ENCODE assay signal across 17 mouse cellular contexts in the genomic region with DNA sequence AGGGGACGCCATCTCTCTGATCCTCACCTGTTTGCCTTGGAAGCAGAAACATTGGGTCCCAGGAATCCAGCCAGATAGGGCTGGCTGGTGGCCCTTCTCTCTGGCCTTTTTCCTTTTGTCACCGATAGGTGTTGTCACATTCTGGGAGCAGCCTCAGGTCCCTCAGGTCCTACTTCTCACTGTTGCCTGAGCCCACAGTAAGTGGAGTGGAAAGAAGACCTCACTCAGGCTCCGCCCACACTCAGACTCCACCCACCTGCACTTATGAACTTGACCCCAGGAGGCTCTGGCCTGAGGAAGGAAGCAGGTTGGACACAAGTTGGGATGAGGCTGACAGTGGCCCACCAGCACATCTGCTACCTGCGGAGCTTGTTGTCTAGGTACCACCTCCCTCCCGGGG. TPM values are rescaled to one million over a fixed set of nuclear protein-coding genes. Genes with fewer than 3 reads are reported as not detected.
A peak's percentile ranks its signal among the peaks of the same experiment; 100 is the strongest.
DNase-seq lines count a peak whose midpoint lies in the region; ATAC-seq and TF ChIP-seq lines count a peak whose summit lies in the region.
"Had no signal": no experiment of that assay in that cellular context is flagged by ENCODE, and none has a peak within 500 bp of the region (broad histone marks: within the 10 kb centered on the region; RNA-seq: fewer than 3 reads in every experiment).

No protein-coding gene starts in this region.

- no peak for ATAC-seq in limb, embryonic 15.5 days (ENCODE audit: insufficient number of reproducible peaks, low FRiP score, low TSS enrichment, low read depth)
- peak; percentile 59 for ATAC-seq in heart, embryonic 16.5 days (replicated peaks; ENCODE audit: extremely low read depth, insufficient read depth, low FRiP score)
- ATAC-seq in stomach, embryonic 16.5 days (ENCODE audit: insufficient read depth, low FRiP score) = no peak
- ATAC-seq: activated CD4-positive, CD25-positive, alpha-beta regulatory T cell, adult 4 months; CD4-positive, CD25-positive, alpha-beta regulatory T cell, adult 4 months; intestine, embryonic 16.5 days had no signal

- TF ChIP-seq POLR2A in heart, adult 2 months (IDR thresholded peaks at IDR 0.05; ENCODE audit: insufficient read depth, low read depth, low read length) = no peak

- no peak for TF ChIP-seq CTCF in heart, adult 2 months (IDR thresholded peaks at IDR 0.05)

- WGBS in limb, embryonic 15.5 days = 77% methylated on average over 5 of the region's 5 CpGs
- 85% methylated on average over 5 of the region's 5 CpGs for WGBS in limb, embryonic 10.5 days
- 47% methylated on average over 5 of the region's 5 CpGs for WGBS in heart, adult 2 months
- WGBS in heart, embryonic 16.5 days = 61% methylated on average over 5 of the region's 5 CpGs
- WGBS in stomach, embryonic 16.5 days = 73% methylated on average over 5 of the region's 5 CpGs

- no peak overlapping the region for H3K9ac ChIP-seq in limb, embryonic 15.5 days
- no peak overlapping the region for H3K9ac ChIP-seq in heart, adult 2 months (ENCODE audit: low read depth, low read length)
- no peak overlapping the region for H3K9ac ChIP-seq in heart, embryonic 16.5 days (ENCODE audit: low read length)
- no peak overlapping the region for H3K9ac ChIP-seq in stomach, embryonic 16.5 days (ENCODE audit: low read length)
- H3K9ac ChIP-seq: embryonic facial prominence, embryonic 15.5 days; hindbrain, embryonic 13.5 days; midbrain, embryonic 12.5 days had no signal

- no peak overlapping the region for H3K4me2 ChIP-seq in limb, embryonic 15.5 days
- H3K4me2 ChIP-seq in heart, embryonic 16.5 days (ENCODE audit: low read depth, low read length) = no peak overlapping the region
- H3K4me2 ChIP-seq in stomach, embryonic 16.5 days (ENCODE audit: low read depth, low read length) = no peak overlapping the region
- H3K4me2 ChIP-seq: embryonic facial prominence, embryonic 15.5 days; hindbrain, embryonic 13.5 days; midbrain, embryonic 12.5 days had no signal

- H3K27me3 ChIP-seq in limb, embryonic 15.5 days = no peaks in the 10 kb centered on the region
- no peaks in the 10 kb centered on the region for H3K27me3 ChIP-seq in limb, embryonic 10.5 days (ENCODE audit: low read depth, poor library complexity, severe bottlenecking)
- H3K27me3 ChIP-seq in heart, adult 2 months (ENCODE audit: control insufficient read depth, insufficient read depth, low read length) = no peaks in the 10 kb centered on the region
- no peaks in the 10 kb centered on the region for H3K27me3 ChIP-seq in heart, embryonic 16.5 days (ENCODE audit: control insufficient read depth, insufficient read depth, low read length)
- no peaks in the 10 kb centered on the region for H3K27me3 ChIP-seq in stomach, embryonic 16.5 days (ENCODE audit: control insufficient read depth, insufficient read depth, low read length)
- H3K27me3 ChIP-seq: embryonic facial prominence, embryonic 15.5 days; hindbrain, embryonic 13.5 days; midbrain, embryonic 12.5 days had no signal

- H3K79me2 ChIP-seq in heart, adult 2 months (replicated peaks; ENCODE audit: control insufficient read depth, insufficient read depth, low read length) = no peaks in the 10 kb centered on the region

- intact Hi-C loops in heart, adult 2 months (cut with DNase I) = no loop called here

- H3K9me3 ChIP-seq in limb, embryonic 15.5 days = no peaks in the 10 kb centered on the region
- no peaks in the 10 kb centered on the region for H3K9me3 ChIP-seq in limb, embryonic 10.5 days (replicated peaks)
- peaks cover 6% of the 10 kb centered on the region for H3K9me3 ChIP-seq in heart, embryonic 16.5 days (replicated peaks; ENCODE audit: control insufficient read depth, low read length)
- no peaks in the 10 kb centered on the region for H3K9me3 ChIP-seq in stomach, embryonic 16.5 days (replicated peaks; ENCODE audit: control insufficient read depth, low read length)
- H3K9me3 ChIP-seq: embryonic facial prominence, embryonic 15.5 days had no signal

- no peaks in the 10 kb centered on the region for H3K36me3 ChIP-seq in limb, embryonic 15.5 days
- no peaks in the 10 kb centered on the region for H3K36me3 ChIP-seq in limb, embryonic 10.5 days
- no peaks in the 10 kb centered on the region for H3K36me3 ChIP-seq in heart, adult 2 months (ENCODE audit: control insufficient read depth, insufficient read depth, low read length)
- no peaks in the 10 kb centered on the region for H3K36me3 ChIP-seq in heart, embryonic 16.5 days (ENCODE audit: control insufficient read depth, insufficient read depth)
- H3K36me3 ChIP-seq in stomach, embryonic 16.5 days (ENCODE audit: control insufficient read depth, insufficient read depth, low read length) = no peaks in the 10 kb centered on the region
- H3K36me3 ChIP-seq: embryonic facial prominence, embryonic 15.5 days; hindbrain, embryonic 13.5 days; midbrain, embryonic 12.5 days had no signal

- peak overlapping the region; percentile 68 for H3K27ac ChIP-seq in limb, embryonic 15.5 days
- no peak overlapping the region for H3K27ac ChIP-seq in limb, embryonic 10.5 days
- peak overlapping the region; percentile 20; the same call in 1 of the 2 replicates for H3K27ac ChIP-seq in heart, adult 2 months
- H3K27ac ChIP-seq in heart, embryonic 16.5 days (ENCODE audit: low read length) = peak overlapping the region; percentile 35; the same call in 1 of the 2 replicates
- H3K27ac ChIP-seq in stomach, embryonic 16.5 days (ENCODE audit: low read length) = peak overlapping the region; percentile 61; the same call in 1 of the 2 replicates
- H3K27ac ChIP-seq: embryonic facial prominence, embryonic 15.5 days; hindbrain, embryonic 13.5 days; midbrain, embryonic 12.5 days had no signal

- H3K4me1 ChIP-seq in limb, embryonic 15.5 days = peaks cover 5% of the 10 kb centered on the region; the same call in 1 of the 2 replicates
- H3K4me1 ChIP-seq in limb, embryonic 10.5 days = peaks cover 4% of the 10 kb centered on the region; the same call in 1 of the 2 replicates
- peaks cover 4% of the 10 kb centered on the region; the same call in 1 of the 2 replicates for H3K4me1 ChIP-seq in heart, adult 2 months (ENCODE audit: control insufficient read depth, insufficient read depth, low read length)
- H3K4me1 ChIP-seq in heart, embryonic 16.5 days (ENCODE audit: control insufficient read depth, insufficient read depth, low read length) = 0 out of 2 replicates have a peak, but pooled peaks cover 4% of the 10 kb centered on the region
- no peaks in the 10 kb centered on the region for H3K4me1 ChIP-seq in stomach, embryonic 16.5 days (ENCODE audit: control insufficient read depth, insufficient read depth, low read length)
- H3K4me1 ChIP-seq: hindbrain, embryonic 13.5 days; midbrain, embryonic 12.5 days had no signal

- peak; percentile 95 for TF ChIP-seq EP300 in heart, adult 2 months (IDR thresholded peaks at IDR 0.05; ENCODE audit: insufficient read depth, low read depth, low read length)

- H3K4me3 ChIP-seq in limb, embryonic 15.5 days = no peak overlapping the region
- H3K4me3 ChIP-seq in limb, embryonic 10.5 days = no peak overlapping the region
- H3K4me3 ChIP-seq in heart, adult 2 months = no peak overlapping the region
- no peak overlapping the region for H3K4me3 ChIP-seq in heart, embryonic 16.5 days (ENCODE audit: low read length)
- H3K4me3 ChIP-seq in stomach, embryonic 16.5 days (replicated peaks; ENCODE audit: low read length) = no peak overlapping the region
- H3K4me3 ChIP-seq: embryonic facial prominence, embryonic 15.5 days; hindbrain, embryonic 13.5 days; midbrain, embryonic 12.5 days; myocyte had no signal

- no peak for DNase-seq in limb, embryonic 10.5 days (ENCODE audit: low spot score)
- DNase-seq in heart, adult 2 months = peak; percentile 47 to 62
- DNase-seq in ovary, adult 18-20 months (ENCODE audit: low spot score) = no peak
- no peak for DNase-seq in thymus, postnatal 0 days (ENCODE audit: low spot score)
- DNase-seq: gastrocnemius, postnatal 25 days; lung, adult 18-20 months; lung, postnatal 36 days had no signal

RNA-seq across cellular contexts. Expression of gene Col13a1, which starts 54.8 kb away (rescaled TPM):
- polyA plus RNA-seq in limb, embryonic 15.5 days (2015; fragmentation: Nextera tagmentation; extraction: Ambion mirVana) = 8.2 and 9.1 TPM in 2 replicates
- polyA plus RNA-seq in limb, embryonic 10.5 days (2016; fragmentation: Nextera tagmentation; extraction: Ambion mirVana) = 2.7 and 2.9 TPM in 2 replicates
- total RNA-seq in heart, adult 2 months (2021) = under 1 TPM; 0.34 to 0.45 TPM
- 0.43 and 0.44 TPM in 2 replicates for polyA plus RNA-seq in heart, adult 2 months (2012; rRNA removed)
- 4.2 and 6.0 TPM in 2 replicates for polyA plus RNA-seq in heart, embryonic 16.5 days (2015; fragmentation: Nextera tagmentation; extraction: Ambion mirVana)
- 2.2 and 4.0 TPM in 2 replicates for polyA plus RNA-seq in stomach, embryonic 16.5 days (2015; fragmentation: Nextera tagmentation; extraction: Ambion mirVana)
- polyA plus RNA-seq in thymus, postnatal 0 days (2015; fragmentation: Nextera tagmentation; extraction: Ambion mirVana) = 0.48 and 0.64 TPM in 2 replicates
- polyA plus RNA-seq: activated CD4-positive, CD25-positive, alpha-beta regulatory T cell, adult 4 months; CD4-positive, CD25-positive, alpha-beta regulatory T cell, adult 4 months had no signal

Comparison
In these comparisons a context has a peak if more than half of its experiments do, and no peak if none do; other contexts are left out.
1. DNase-seq: peak in heart, adult 2 months (2 of 2); none in limb, embryonic 10.5 days (single experiment), ovary, adult 18-20 months (single experiment) and thymus, postnatal 0 days (single experiment).